Mouse (Mus musculus): Measurements from ENCODE around the gene Atox1. TPM values are rescaled to one million over a fixed set of nuclear protein-coding genes. Genes with fewer than 3 reads are reported as not detected.

The Atox1 gene
- 218 and 221 TPM in 2 replicates for polyA plus RNA-seq (2015; fragmentation: Nextera tagmentation; extraction: Ambion mirVana)

DNA sequence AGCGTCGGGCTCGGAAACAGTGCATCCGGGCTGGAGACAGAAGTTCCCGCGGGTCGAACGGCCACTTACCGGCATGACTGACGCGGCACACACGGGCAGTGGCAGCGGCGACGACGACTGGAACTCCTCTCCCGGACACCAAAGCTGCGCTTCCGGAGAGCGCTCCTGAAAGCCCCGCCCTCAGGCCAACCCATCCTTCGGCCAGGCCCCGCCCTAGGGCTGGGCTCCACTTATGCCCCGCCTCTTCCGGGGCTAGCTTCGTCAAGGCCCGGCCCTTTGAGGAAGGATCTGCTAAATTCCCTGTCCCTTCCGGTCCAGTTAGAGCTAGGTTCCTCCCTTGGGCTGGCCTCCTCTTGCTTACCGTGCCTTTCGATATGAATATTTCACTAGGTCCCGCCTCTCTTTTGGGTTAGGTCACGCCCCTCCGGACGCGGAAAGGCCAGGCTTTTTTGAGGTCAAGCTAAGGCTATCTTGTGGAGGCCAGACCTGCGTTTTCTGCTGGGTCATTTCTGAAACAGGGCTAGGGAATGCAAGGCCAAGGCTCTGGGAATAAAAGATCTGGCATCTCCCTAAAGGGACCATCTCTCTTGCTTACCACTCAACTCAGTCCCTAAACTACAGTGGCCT lies at the start of gene Atox1:
Gene Atox1, minus strand, starts transcription at position 221 of the 627 bp plus-strand sequence.
- Histone ChIP-seq H3K4me2 (ENCODE audit: low read length) (peak within 1 kb of the TSS; percentile 94), H3K4me3 (replicated peaks; ENCODE audit: low read length) (peak within 1 kb of the TSS; percentile 76), H3K27ac (ENCODE audit: low read length) (peak within 1 kb of the TSS; percentile 67), H3K9me3 (ENCODE audit: control insufficient read depth, low read length) (no peaks in the 10 kb centered on the region), H3K27me3 (replicated peaks; ENCODE audit: control insufficient read depth, insufficient read depth, low read length) (no peaks in the 10 kb centered on the region), H3K9ac (replicated peaks; ENCODE audit: low read depth, low read length) (peak within 1 kb of the TSS; percentile 68), H3K36me3 (ENCODE audit: control insufficient read depth, insufficient read depth) (no peaks in the 10 kb centered on the region), H3K4me1 (replicated peaks; ENCODE audit: control insufficient read depth, insufficient read depth, low read length) (peaks cover 14% of the 10 kb centered on the region)
- ATAC-seq: peak; percentile 97
- under 1% methylated on average over 35 of the region's 36 CpGs for WGBS

DNA sequence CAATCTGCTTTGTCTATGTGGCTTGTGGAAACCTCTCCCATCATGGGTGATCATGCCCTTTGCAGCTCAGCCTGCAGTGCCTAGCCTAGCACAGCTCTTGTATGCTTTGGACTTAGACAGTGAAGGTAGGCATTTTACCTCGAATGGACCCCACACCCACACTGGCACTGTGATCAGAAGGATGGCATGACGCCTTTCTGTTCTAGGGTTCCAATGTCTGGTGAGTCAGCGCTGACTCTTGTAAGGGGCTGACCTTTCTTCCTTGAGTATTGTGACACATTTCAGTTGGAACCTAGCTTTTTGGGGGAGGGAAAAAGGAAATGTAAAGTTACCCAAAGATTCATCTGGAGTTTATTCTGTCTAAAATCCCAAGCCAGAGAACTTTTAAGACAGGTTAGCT lies 44.4 kb upstream of the Atox1 start:
- 0 out of 2 replicates have a peak, but pooled peaks cover under 1% of the 10 kb centered on the region for H3K36me3 ChIP-seq (ENCODE audit: control insufficient read depth, insufficient read depth)
- no peak overlapping the region for H3K4me3 ChIP-seq (replicated peaks; ENCODE audit: low read length)
- no peak overlapping the region for H3K27ac ChIP-seq (ENCODE audit: low read length)
- no peaks in the 10 kb centered on the region for H3K4me1 ChIP-seq (replicated peaks; ENCODE audit: control insufficient read depth, insufficient read depth, low read length)
- H3K4me2 ChIP-seq (ENCODE audit: low read length): no peak overlapping the region
- no peaks in the 10 kb centered on the region for H3K9me3 ChIP-seq (ENCODE audit: control insufficient read depth, low read length)
- H3K9ac ChIP-seq (replicated peaks; ENCODE audit: low read depth, low read length): no peak overlapping the region
- no peak for ATAC-seq
- WGBS: 81% methylated on average over 3 of the region's 3 CpGs
- H3K27me3 ChIP-seq (replicated peaks; ENCODE audit: control insufficient read depth, insufficient read depth, low read length): no peaks in the 10 kb centered on the region

DNA sequence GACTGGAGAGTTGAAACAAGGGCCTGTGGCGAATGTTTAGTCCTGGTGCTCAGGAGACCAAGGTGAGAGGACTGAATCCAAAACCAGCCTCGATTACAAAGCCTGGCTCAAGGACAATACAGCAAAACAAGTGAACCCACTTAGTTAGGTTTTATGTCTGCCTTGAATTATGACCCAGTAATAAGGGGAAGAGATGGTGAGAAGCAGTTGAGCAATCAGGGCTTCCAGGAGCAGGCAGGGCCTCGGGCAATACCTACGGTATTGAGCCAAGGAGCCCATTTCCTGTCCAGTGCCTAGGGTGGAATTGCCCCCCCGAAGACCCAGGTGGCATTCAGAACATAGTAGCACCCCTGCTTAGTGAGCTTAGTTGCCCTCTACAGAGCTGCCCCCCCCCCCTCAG lies 41.8 kb upstream of the Atox1 start:
- Histone ChIP-seq H3K9ac (replicated peaks; ENCODE audit: low read depth, low read length) (no peak overlapping the region), H3K4me2 (ENCODE audit: low read length) (no peak overlapping the region), H3K4me3 (replicated peaks; ENCODE audit: low read length) (no peak overlapping the region), H3K36me3 (ENCODE audit: control insufficient read depth, insufficient read depth) (peaks cover 8% of the 10 kb centered on the region), H3K27ac (ENCODE audit: low read length) (no peak overlapping the region), H3K4me1 (replicated peaks; ENCODE audit: control insufficient read depth, insufficient read depth, low read length) (no peaks in the 10 kb centered on the region), H3K9me3 (ENCODE audit: control insufficient read depth, low read length) (no peaks in the 10 kb centered on the region), H3K27me3 (replicated peaks; ENCODE audit: control insufficient read depth, insufficient read depth, low read length) (no peaks in the 10 kb centered on the region)
- 84% methylated on average over 5 of the region's 5 CpGs for WGBS
- ATAC-seq: no peak

DNA sequence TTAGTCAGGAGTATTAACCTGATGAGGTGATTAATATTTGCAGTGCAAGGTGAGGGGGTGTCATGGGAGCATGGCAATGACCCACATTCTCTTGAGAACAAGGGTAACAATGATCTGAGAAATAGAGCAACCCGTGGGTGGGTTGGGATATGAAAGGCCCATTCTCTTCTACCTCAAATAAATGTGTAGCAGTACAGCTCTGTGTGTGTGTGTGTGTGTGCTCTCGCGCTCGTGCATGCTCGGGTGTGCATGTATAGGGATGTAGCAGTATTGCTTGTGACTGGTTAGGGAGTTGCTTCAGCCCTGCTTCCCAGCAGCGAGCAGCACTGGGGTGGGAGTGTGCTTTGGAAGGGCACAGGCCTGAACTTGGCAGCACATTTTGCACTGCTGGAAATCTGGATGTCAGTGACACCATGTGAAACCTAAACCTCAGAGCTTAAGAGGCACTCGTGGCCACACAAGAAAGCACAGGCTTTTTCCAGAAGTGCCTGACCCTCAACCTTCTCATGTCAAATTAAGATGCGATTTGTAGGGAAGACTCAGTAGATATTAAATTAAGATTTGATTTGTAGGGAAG lies 41.0 kb upstream of the Atox1 start:
- peaks cover 8% of the 10 kb centered on the region for H3K36me3 ChIP-seq (ENCODE audit: control insufficient read depth, insufficient read depth)
- no peak for ATAC-seq
- 81% methylated on average over 8 of the region's 8 CpGs for WGBS
- H3K9me3 ChIP-seq (ENCODE audit: control insufficient read depth, low read length): no peaks in the 10 kb centered on the region
- no peaks in the 10 kb centered on the region for H3K27me3 ChIP-seq (replicated peaks; ENCODE audit: control insufficient read depth, insufficient read depth, low read length)
- no peak overlapping the region for H3K4me2 ChIP-seq (ENCODE audit: low read length)
- no peak overlapping the region for H3K27ac ChIP-seq (ENCODE audit: low read length)
- no peaks in the 10 kb centered on the region for H3K4me1 ChIP-seq (replicated peaks; ENCODE audit: control insufficient read depth, insufficient read depth, low read length)
- H3K4me3 ChIP-seq (replicated peaks; ENCODE audit: low read length): no peak overlapping the region
- H3K9ac ChIP-seq (replicated peaks; ENCODE audit: low read depth, low read length): no peak overlapping the region

DNA sequence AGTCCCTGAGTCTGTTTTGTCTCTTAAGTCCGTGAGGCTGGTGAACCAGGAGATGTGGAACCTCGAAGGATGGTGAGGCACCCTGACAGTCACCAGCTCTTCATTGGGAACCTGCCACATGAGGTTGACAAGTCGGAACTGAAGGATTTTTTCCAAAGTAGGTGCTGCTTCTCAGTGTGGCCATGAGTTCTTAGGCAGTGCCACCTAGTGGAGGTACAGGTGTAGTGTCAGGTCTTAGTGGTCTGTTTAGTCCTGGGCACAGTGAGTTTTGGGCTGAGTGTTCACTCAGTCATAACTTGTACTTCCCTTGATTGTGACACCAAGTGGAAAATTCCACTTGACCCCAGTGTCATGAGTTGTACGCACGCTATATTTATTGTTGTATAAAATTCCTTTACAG lies 36.8 kb upstream of the Atox1 start:
- Histone ChIP-seq H3K4me3 (replicated peaks; ENCODE audit: low read length) (no peak overlapping the region), H3K27ac (ENCODE audit: low read length) (no peak overlapping the region), H3K4me1 (replicated peaks; ENCODE audit: control insufficient read depth, insufficient read depth, low read length) (no peaks in the 10 kb centered on the region), H3K27me3 (replicated peaks; ENCODE audit: control insufficient read depth, insufficient read depth, low read length) (no peaks in the 10 kb centered on the region), H3K9ac (replicated peaks; ENCODE audit: low read depth, low read length) (no peak overlapping the region), H3K36me3 (ENCODE audit: control insufficient read depth, insufficient read depth) (peaks cover 26% of the 10 kb centered on the region), H3K9me3 (ENCODE audit: control insufficient read depth, low read length) (no peaks in the 10 kb centered on the region), H3K4me2 (ENCODE audit: low read length) (no peak overlapping the region)
- WGBS: 66% methylated on average over 5 of the region's 5 CpGs
- 0 out of 2 replicates have a peak, but pooled peaks have one; percentile 59 for ATAC-seq

DNA sequence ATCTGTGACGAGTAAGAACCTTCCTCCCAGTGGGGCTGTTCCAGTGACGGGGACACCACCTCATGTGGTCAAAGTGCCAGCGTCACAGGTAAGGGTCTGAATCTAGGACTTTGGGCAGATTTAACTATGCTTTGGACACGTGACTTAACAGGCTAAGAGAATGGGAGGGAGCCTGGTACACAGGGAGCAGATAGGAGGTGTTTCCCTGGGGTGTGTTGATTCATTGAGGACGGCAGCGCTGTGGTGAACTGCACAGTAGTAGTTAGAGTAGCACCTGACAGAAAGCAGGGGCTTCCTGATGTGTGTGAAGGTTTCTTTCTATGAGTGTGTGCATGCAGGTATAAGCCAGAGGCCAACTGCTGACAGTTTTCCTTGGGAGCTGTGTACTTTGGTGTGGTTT lies 35.1 kb upstream of the Atox1 start:
- Histone ChIP-seq H3K36me3 (ENCODE audit: control insufficient read depth, insufficient read depth) (peaks cover 32% of the 10 kb centered on the region), H3K4me3 (replicated peaks; ENCODE audit: low read length) (no peak overlapping the region), H3K4me1 (replicated peaks; ENCODE audit: control insufficient read depth, insufficient read depth, low read length) (no peaks in the 10 kb centered on the region), H3K9ac (replicated peaks; ENCODE audit: low read depth, low read length) (no peak overlapping the region), H3K4me2 (ENCODE audit: low read length) (no peak overlapping the region), H3K27me3 (replicated peaks; ENCODE audit: control insufficient read depth, insufficient read depth, low read length) (no peaks in the 10 kb centered on the region), H3K9me3 (ENCODE audit: control insufficient read depth, low read length) (no peaks in the 10 kb centered on the region), H3K27ac (ENCODE audit: low read length) (no peak overlapping the region)
- WGBS: 88% methylated on average over 6 of the region's 6 CpGs
- no peak for ATAC-seq

DNA sequence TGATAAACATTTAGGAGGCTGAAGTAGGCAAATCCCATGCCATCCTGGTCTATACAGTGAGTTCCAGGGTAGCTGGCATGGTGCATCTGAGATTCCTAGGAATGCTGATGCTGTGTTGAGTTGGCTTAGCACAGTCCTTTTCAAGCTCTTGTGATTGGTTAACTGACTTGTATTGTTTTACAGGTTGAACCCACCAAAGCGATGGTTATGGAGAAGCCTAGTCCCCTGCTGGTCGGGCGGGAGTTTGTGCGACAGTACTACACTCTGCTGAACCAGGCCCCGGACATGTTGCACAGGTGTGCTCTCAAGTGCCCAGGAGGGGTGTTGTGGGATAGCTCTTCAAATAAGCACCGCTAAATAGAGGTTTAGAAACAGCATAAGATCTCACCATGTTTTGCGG lies 24.4 kb upstream of the Atox1 start:
- Histone ChIP-seq H3K4me1 (replicated peaks; ENCODE audit: control insufficient read depth, insufficient read depth, low read length) (no peaks in the 10 kb centered on the region), H3K9me3 (ENCODE audit: control insufficient read depth, low read length) (no peaks in the 10 kb centered on the region), H3K9ac (replicated peaks; ENCODE audit: low read depth, low read length) (no peak overlapping the region), H3K27me3 (replicated peaks; ENCODE audit: control insufficient read depth, insufficient read depth, low read length) (no peaks in the 10 kb centered on the region), H3K27ac (ENCODE audit: low read length) (no peak overlapping the region), H3K36me3 (ENCODE audit: control insufficient read depth, insufficient read depth) (peaks cover 35% of the 10 kb centered on the region), H3K4me2 (ENCODE audit: low read length) (no peak overlapping the region), H3K4me3 (replicated peaks; ENCODE audit: low read length) (no peak overlapping the region)
- WGBS: 97% methylated on average over 7 of the region's 7 CpGs
- no peak for ATAC-seq

DNA sequence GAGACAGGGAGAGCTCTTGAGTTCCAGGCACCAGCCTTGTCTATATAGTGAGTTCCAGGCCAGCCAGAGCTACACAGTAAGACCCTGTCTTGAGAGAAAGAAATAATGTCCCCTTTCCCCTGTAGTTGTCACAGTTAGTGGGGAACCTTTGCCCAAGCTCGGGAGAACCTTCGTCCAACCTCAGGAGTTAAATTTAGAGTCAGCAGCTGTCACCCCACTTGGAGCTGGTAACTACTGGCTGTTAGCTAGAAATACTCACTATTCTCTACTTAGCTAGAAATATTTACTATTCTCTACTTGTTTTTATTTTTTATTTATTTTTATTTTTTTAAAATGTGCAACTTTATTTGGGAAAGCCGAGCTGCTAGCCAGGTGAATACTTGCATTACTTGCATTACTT lies 12.2 kb upstream of the Atox1 start:
- no peaks in the 10 kb centered on the region for H3K36me3 ChIP-seq (ENCODE audit: control insufficient read depth, insufficient read depth)
- no peak for ATAC-seq
- no peaks in the 10 kb centered on the region for H3K27me3 ChIP-seq (replicated peaks; ENCODE audit: control insufficient read depth, insufficient read depth, low read length)
- no peak overlapping the region for H3K4me3 ChIP-seq (replicated peaks; ENCODE audit: low read length)
- no peak overlapping the region for H3K4me2 ChIP-seq (ENCODE audit: low read length)
- no peak overlapping the region for H3K27ac ChIP-seq (ENCODE audit: low read length)
- H3K4me1 ChIP-seq (replicated peaks; ENCODE audit: control insufficient read depth, insufficient read depth, low read length): peaks cover 16% of the 10 kb centered on the region
- WGBS: 82% methylated on average over 3 of the region's 3 CpGs
- no peaks in the 10 kb centered on the region for H3K9me3 ChIP-seq (ENCODE audit: control insufficient read depth, low read length)
- no peak overlapping the region for H3K9ac ChIP-seq (replicated peaks; ENCODE audit: low read depth, low read length)

DNA sequence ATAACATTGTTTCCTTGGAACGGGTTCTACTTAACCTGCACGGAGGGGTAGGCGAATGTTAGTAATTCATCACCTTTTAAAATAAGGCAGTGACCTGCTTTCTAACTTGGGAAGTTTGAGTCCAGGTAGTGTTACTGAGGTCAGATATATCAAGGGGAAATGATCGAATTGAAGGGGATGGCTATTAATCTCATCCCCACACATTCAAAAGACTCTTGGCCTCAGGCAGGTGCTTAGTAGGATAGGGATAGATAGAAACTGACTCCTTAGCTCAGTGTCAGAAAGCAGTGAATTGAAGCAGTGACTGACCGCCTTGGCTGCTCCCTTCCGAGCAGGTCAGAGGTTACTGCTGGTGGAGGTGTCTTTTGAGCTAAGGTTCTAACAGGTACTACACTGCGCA lies 10.4 kb upstream of the Atox1 start:
- H3K27ac ChIP-seq (ENCODE audit: low read length): no peak overlapping the region
- H3K4me3 ChIP-seq (replicated peaks; ENCODE audit: low read length): no peak overlapping the region; the same call in 1 of the 2 replicates
- no peaks in the 10 kb centered on the region for H3K36me3 ChIP-seq (ENCODE audit: control insufficient read depth, insufficient read depth)
- ATAC-seq: no peak
- WGBS: 95% methylated on average over 7 of the region's 7 CpGs
- no peaks in the 10 kb centered on the region for H3K27me3 ChIP-seq (replicated peaks; ENCODE audit: control insufficient read depth, insufficient read depth, low read length)
- peaks cover 16% of the 10 kb centered on the region for H3K4me1 ChIP-seq (replicated peaks; ENCODE audit: control insufficient read depth, insufficient read depth, low read length)
- peak overlapping the region; percentile 92 for H3K4me2 ChIP-seq (ENCODE audit: low read length)
- H3K9ac ChIP-seq (replicated peaks; ENCODE audit: low read depth, low read length): no peak overlapping the region
- H3K9me3 ChIP-seq (ENCODE audit: control insufficient read depth, low read length): no peaks in the 10 kb centered on the region

Measured in forebrain, embryonic 16.5 days (tissue).